Mouse (Mus musculus) thymus, adult 2 months (tissue): ENCODE measurements around the gene Smn1. TPM values are rescaled to one million over a fixed set of nuclear protein-coding genes. Genes with fewer than 3 reads are reported as not detected.

Experiments
- DNase-seq: peaks from one replicate; pipeline ENCODE4 v3.0.0; 2021
- H3K27ac ChIP-seq: fragments of 200-500 bp; 2 replicates; pipeline ENCODE4 v1.5.1; 2012; ENCODE audit warnings: low read length, control low read depth; ENCODE audit not compliant: control insufficient read depth, insufficient read depth
- H3K27me3 ChIP-seq: fragments of 200-500 bp; 2 replicates; pipeline ENCODE4 v1.6.1; 2012; ENCODE audit warnings: mild to moderate bottlenecking, low read length, moderate library complexity, mixed read lengths; ENCODE audit not compliant: control insufficient read depth, insufficient read depth
- H3K36me3 ChIP-seq: fragments of 200-500 bp; 2 replicates; pipeline ENCODE4 v1.6.1; 2012; ENCODE audit warnings: mild to moderate bottlenecking, low read length, moderate library complexity; ENCODE audit not compliant: control insufficient read depth, insufficient read depth
- H3K4me1 ChIP-seq: fragments of 200-500 bp; replicated peaks from 2 replicates; pipeline ENCODE4 v1.6.1; 2012; ENCODE audit warnings: low read length; ENCODE audit not compliant: control insufficient read depth, insufficient read depth
- H3K4me3 ChIP-seq: fragments of 200-500 bp; 2 replicates; pipeline ENCODE4 v1.5.1; 2012; ENCODE audit warnings: mild to moderate bottlenecking, low read length, control low read depth, moderate library complexity; ENCODE audit not compliant: control insufficient read depth, insufficient read depth
- CTCF ChIP-seq: fragments of 200-500 bp; IDR thresholded peaks from 2 replicates; pipeline ENCODE4 v1.5.1; 2012; ENCODE audit warnings: mild to moderate bottlenecking, control low read depth, low read length, moderate library complexity, borderline replicate concordance; ENCODE audit not compliant: control insufficient read depth, poor library complexity, insufficient read depth; ENCODE audit errors: extremely low read depth
- POLR2A ChIP-seq: fragments of 200-500 bp; IDR thresholded peaks from 2 replicates; pipeline ENCODE4 v1.6.1; 2012; ENCODE audit warnings: mild to moderate bottlenecking, low read length, control low read depth, moderate library complexity; ENCODE audit not compliant: control insufficient read depth, poor library complexity, insufficient read depth; ENCODE audit errors: extremely low read depth
- WGBS: fragments of 180-500 bp; shearing (Covaris S2); methylation state at CpG from one replicate; pipeline ENCODE4 v1.1.7; 2018; 5-methylcytosine and 5-hydroxymethylcytosine counted together
- polyA plus RNA-seq: library from polyadenylated mRNA; depleted of rRNA; stranded (reverse); fragments of >200 nt; gene quantifications from 2 replicates; pipeline ENCODE4 v1.2.3, GENCODE M21; 2012; rRNA removed

Smn1 gene
- polyA plus RNA-seq: 22.8 TPM in 2 replicates

- Histone ChIP-seq H3K36me3 (peaks cover 27% of the 10 kb centered on the region), H3K27me3 (no peaks in the 10 kb centered on the region), H3K4me3 (peak within 1 kb of the TSS; percentile 69), H3K27ac (no peak within 1 kb of the TSS), H3K4me1 (peaks cover 9% of the 10 kb centered on the region)
- TF ChIP-seq CTCF (no peak), POLR2A (peak; percentile 42; the same call in 1 of the 2 replicates)
- peak; percentile 90 for DNase-seq
- 4% methylated on average over 42 of the region's 42 CpGs for WGBS
Measured at GRCm38 (mm10) chr13:100124423-100125257, at the start of gene Smn1. TSS of gene Smn1 (plus strand) at chr13:100124852.

- Histone ChIP-seq H3K36me3 (peaks cover 34% of the 10 kb centered on the region), H3K4me3 (no peak overlapping the region), H3K4me1 (no peaks in the 10 kb centered on the region), H3K27me3 (no peaks in the 10 kb centered on the region), H3K27ac (no peak overlapping the region)
- no peak for DNase-seq
- TF ChIP-seq POLR2A: no peak
- TF ChIP-seq CTCF: no peak
- WGBS: 89% methylated on average over 6 of the region's 6 CpGs
Measured at GRCm38 (mm10) chr13:100098808-100099207, 25.8 kb upstream of the Smn1 start.

DNA sequence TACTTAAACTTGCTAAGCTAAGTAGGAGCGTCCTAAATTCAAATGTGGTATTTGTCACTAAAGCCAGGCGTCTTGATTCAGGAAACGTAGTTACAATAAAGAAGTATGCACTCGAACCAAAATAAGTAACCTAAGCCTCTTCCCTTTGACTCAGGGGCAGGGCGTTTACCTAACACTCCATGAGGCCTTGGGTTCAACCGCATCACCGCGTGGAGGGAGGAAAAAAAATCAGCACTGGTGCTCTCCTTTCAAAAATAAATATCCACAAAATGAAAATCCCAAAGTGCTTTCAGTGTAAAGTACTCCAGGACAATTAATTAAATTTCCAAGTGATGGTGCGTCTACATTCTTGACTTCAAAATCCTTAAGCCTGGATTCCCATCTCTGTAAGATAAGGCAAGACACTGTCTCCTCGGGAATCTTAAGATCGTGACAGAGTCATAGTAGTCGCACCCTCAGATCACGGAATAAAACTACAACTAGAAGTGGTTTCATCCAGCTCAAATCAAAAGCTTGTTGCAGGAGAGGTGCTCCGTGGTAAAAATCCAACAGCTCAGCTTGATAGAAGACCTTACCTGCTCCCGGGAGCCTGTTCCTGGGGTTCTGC is 21.5 kb upstream of the Smn1 start:
- peak overlapping the region; percentile 87 for H3K4me3 ChIP-seq
- peaks cover 1% of the 10 kb centered on the region for H3K36me3 ChIP-seq
- H3K27me3 ChIP-seq: no peaks in the 10 kb centered on the region
- no peak overlapping the region for H3K27ac ChIP-seq
- TF ChIP-seq POLR2A (no peak), CTCF (no peak)
- WGBS: 2% methylated on average over 15 of the region's 15 CpGs
- DNase-seq: no peak
- peaks cover 4% of the 10 kb centered on the region for H3K4me1 ChIP-seq

DNA sequence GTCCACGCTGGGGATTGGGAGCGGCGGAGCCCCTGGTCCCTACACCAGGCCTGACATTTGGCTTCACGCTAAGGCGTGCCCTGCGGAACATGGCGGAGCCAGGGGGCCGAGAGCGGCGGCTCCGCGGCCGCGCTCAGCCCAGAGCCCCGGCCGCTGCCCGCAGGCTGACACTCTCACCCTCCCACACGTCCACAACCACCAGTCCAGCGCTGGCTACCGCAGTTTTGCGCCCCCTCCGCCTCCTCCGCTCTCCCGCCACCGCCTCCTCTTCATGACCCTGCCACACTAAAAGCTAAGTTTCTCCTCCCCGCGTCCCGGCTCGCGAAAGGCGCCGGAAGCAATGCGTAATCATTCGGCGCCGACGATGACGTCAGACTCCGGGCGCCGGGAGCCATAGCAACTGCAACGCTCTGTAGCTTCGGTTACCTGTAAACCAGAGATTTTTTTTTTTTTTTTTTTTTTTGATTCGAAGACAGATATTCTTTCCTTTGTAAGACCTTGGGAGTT is 20.9 kb upstream of the Smn1 start, which contains the start of gene Bdp1:
Bdp1 (minus strand) TSS at position 323 of the 507 bp plus-strand sequence.
- H3K27me3 ChIP-seq: no peaks in the 10 kb centered on the region
- peak; percentile 94 for DNase-seq
- H3K4me3 ChIP-seq: peak within 1 kb of the TSS; percentile 87
- no peak within 1 kb of the TSS for H3K27ac ChIP-seq
- TF ChIP-seq POLR2A (peak; percentile 69), CTCF (no peak)
- peaks cover 7% of the 10 kb centered on the region for H3K4me1 ChIP-seq
- under 1% methylated on average over 44 of the region's 44 CpGs for WGBS
- H3K36me3 ChIP-seq: no peaks in the 10 kb centered on the region; the same call in 1 of the 2 replicates

- peak; percentile 19; the same call in 1 of the 2 replicates for TF ChIP-seq CTCF
- TF ChIP-seq POLR2A: no peak
- WGBS: under 1% methylated on average over 76 of the region's 76 CpGs
- Histone ChIP-seq H3K4me3 (peak within 1 kb of the TSS; percentile 75), H3K27me3 (no peaks in the 10 kb centered on the region), H3K4me1 (peaks cover 7% of the 10 kb centered on the region), H3K36me3 (no peaks in the 10 kb centered on the region), H3K27ac (no peak within 1 kb of the TSS)
- DNase-seq: peak; percentile 69
Measured at GRCm38 (mm10) chr13:100107652-100108472, 16.8 kb upstream of the Smn1 start, which contains the start of gene Serf1. TSS of gene Serf1 (plus strand) at chr13:100108012.

DNA sequence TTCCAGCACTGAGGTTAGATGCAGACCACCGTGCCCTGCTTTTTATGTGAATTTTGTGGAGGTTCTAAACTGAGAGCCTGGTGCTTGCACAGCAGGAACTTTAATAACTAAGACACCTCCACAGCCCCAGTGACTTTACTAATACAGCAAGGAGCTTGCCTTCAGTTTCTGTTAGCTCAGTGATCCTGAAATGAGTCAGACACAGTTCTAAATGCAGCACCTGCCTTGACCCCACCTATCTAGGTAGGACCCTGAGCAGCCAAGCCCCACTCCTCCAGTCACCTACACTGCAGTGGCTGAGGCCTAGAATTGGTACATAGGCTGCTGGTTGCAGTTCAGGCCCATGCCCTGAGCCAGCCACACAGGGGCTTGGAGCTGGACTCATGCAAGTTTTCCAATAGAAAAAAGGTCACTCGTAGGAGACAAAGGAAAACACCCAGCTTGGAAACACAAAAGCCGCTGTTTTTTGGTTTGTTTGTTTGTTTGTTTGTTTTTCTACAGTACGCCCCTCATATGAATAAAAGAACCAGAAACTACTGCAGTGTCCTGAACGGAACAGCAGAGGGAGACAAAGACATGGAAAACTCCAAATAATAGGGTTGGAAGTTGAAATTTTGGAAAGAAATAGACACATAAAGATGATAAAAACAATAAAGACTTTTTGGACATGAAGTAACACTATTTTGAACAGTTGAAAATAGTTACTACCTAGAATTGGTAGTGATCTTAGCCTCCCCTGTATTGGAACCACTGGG is 12.3 kb upstream of the Smn1 start:
- Histone ChIP-seq H3K4me3 (no peak overlapping the region), H3K27me3 (no peaks in the 10 kb centered on the region), H3K4me1 (peaks cover 3% of the 10 kb centered on the region; the same call in 1 of the 2 replicates), H3K36me3 (no peaks in the 10 kb centered on the region), H3K27ac (no peak overlapping the region)
- TF ChIP-seq POLR2A: no peak
- TF ChIP-seq CTCF: no peak
- 77% methylated on average over 5 of the region's 5 CpGs for whole genome bisulfite sequencing
- DNase-seq: no peak
